Mouse (Mus musculus): ENCODE data around the gene Zer1.
"Not testable (repeated sequence)": the region's sequence is repeated elsewhere in the genome, so short reads cannot be mapped to it uniquely, and the experiment has no call there.

Zer1 gene

DNA sequence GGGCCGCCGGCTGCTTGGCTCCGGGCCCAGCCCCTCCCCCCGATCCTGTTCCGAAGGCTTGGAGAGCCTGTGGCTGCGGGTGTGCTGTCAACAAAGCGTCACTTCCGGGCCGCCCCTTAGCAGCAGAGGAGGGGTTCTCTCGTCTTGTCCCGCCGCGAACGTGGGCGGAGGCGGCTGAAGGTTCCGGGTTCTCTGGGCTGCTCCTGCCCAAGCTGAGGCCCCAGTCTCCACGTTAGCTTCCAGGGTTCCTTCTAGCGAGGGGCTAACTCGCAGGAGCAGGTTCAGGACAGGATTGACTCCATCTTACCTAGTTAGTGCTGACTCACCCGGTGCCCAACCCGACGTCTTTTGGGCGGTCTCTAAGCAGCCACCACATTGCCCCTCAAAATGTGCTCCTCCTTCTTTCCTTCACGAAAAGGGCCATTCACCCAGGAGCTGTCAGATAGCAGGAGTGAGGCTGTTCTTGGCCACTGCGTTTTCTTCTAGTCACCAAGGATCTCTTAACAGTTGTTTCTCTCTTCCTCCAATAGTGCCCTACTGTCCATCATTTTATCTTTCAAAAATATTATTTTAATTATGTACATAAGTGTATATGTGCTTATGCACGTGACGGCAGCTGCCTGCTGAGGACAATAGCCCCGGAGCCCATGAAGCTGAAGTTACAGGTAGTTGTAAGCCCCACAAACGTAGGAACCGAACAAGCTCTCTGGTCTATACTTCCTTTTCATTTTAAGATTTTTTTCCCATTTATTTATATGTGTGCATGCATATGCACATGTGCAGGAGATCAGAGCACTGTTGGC, at the start of gene Zer1:
Zer1 (minus strand) TSS at position 114 of the 803 bp plus-strand sequence.
- peak; percentile 92 to 97 for DNase-seq (ENCODE audit: low spot score in 2 of 2)

DNA sequence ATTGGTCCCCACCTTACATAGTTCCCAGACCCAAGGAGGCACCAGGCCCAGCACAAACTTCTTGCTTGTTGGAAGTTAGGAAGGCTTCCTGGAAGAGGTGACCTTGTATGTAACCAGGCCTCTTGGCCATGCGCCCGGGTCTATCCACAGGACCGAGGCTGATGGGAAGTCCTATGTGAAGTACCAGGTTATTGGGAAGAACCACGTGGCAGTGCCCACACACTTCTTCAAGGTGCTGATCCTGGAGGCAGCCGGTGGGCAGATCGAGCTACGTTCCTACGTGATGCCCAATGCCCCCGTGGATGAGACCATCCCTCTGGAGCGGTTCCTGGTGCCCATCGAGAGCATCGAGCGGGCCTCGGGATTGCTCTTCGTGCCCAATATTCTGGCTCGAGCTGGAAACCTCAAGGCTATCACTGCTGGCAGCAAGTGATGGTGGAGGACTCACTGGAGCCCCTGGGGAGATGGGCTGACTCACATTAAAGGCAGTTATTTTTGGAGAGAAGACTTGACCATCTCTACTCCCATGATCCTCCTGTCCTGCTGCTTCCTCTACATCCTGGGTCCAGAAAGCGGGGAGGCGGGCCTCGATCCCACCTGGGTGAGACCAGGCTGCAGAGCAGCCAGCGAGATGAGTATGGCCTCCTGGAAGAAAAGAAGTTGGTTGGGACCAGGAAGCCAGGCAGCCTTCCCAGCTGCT, 49.3 kb upstream of the Zer1 start:
- DNase-seq (ENCODE audit: low spot score in 2 of 2): no peak

DNA sequence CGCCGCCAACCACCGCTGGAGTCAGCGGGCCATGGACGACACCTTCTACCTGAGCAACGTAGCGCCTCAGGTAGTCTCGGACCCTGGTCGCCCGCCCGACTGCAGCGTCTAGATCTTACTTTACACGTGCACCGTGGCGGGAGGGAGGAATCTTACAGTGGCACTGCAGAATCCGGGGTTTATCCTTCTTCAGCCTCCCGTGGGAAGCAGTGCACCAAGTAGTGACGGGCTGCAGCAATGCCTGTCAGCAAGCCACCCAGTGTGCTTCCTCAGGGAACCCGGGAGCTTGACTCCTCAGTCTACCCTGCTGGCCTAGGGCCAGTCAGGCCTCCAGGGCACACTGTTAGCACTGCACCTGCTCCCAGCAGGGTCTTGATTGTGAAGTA, 47.6 kb upstream of the Zer1 start:
- no peak for DNase-seq (ENCODE audit: low spot score in 2 of 2)

DNA sequence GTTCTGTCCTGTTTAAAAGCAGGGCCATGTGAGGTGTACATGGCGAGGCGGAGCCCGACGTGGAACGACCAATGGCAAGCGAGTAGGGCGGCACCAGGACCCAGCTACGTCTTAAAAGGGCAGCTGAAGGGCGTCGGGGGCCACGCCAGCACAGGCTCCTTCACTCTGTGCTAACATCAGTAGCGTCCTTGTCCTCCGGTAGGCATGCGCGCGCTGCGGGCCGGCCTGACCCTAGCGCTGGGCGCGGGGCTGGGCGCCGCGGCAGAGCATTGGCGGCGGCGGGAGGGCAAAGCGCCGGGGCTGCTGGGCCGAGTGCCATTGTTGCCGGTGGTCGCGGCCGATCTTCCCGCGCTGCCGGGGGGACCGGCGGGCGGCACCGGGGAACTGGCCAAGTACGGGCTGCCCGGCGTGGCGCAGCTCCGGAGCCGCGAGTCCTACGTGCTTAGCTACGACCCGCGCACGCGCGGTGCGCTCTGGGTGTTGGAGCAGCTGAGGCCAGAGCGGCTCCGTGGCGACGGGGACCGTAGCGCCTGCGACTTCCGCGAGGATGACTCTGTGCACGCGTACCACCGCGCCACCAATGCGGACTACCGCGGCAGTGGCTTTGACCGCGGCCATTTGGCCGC, 47.1 kb upstream of the Zer1 start, which contains the start of gene Endog:
Endog (plus strand) TSS at position 123 of the 626 bp plus-strand sequence.
- DNase-seq (ENCODE audit: low spot score in 2 of 2): peak; percentile 63 to 84

DNA sequence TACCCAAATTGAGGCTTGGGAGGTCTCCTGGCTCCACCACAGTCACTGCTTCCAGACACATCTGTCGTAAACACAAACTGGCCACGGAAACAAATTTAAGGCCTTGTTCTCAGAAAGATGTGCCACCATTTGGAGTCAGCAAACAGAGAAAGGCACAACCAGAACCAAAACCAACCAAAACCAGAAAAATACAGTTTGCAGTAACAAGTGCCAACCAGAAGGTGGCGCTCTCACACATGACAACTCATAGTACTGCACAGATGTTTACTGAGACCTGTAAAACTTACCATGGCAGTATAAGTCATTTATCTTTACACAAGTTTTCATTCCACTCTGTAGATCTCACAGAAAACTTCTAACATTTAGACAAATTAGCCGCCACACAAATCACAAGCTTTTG, 42.3 kb upstream of the Zer1 start:
- no peak for DNase-seq (ENCODE audit: low spot score in 2 of 2)

DNA sequence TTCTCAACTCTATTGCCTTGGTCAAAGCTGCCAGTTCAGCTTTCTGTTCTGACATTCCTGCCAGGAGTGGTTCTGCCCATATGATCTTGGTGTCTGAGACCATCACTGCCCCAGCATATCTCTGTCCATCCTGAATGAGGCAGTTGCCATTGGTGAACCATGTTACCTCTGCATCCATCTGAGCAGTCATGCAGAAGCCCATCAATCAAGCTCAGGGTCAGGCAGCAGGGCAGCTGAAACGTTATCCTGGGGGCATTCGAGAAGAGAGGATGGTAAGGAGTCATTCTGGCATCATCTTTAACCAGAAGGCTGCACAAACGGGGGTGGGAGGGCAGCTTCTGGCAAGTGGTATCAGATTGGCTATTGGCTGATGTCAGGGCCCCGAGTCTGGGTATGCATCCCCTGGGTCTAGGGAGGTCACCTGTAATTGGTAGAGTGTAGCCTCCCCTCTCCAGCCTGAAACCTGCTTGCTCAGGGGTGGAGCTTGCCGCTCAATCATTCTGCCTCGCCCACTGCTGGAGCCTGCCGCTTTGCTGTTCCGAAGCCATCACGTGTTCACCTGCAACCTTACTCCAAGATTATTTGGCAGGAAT, 40.1 kb upstream of the Zer1 start:
- no peak for DNase-seq (ENCODE audit: low spot score in 2 of 2)

DNA sequence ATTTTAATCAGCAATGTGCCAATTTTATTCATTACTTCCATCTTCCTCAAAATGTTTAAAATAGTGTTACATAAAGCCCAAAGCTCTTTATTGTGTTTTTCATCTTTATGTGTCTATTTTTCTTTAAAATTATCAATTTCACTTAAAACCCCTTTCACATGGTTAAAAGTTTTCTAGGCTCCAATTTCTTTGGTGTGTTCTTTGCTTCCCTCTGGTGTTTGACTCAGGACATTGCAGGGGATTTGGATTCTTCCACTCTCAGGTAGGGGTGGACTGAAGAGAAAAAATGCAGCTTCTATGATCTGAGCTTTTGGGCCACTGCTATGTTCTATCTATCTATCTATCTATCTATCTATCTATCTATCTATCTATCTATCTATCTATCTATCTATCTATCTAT, 37.4 kb upstream of the Zer1 start:
- DNase-seq (ENCODE audit: low spot score in 2 of 2): peak in 1 of 2 experiments; percentile 42

DNA sequence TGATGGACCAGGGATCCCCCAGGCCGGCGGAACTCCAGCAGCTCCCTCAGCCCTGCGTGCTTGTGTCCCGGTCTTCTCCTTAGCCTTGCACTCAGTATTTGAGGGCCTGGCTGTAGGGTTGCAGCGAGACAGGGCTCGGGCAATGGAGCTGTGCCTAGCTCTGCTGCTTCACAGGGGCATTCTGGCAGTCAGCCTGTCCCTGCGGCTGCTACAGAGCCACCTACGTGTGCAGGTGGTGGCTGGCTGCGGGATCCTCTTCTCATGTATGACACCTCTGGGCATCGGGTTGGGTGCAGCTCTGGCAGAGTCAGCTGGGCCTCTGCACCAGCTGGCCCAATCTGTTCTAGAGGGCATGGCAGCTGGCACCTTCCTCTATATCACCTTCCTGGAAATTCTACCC, 35.5 kb upstream of the Zer1 start:
- not testable (repeated sequence) for DNase-seq (ENCODE audit: low spot score in 2 of 2)

DNA sequence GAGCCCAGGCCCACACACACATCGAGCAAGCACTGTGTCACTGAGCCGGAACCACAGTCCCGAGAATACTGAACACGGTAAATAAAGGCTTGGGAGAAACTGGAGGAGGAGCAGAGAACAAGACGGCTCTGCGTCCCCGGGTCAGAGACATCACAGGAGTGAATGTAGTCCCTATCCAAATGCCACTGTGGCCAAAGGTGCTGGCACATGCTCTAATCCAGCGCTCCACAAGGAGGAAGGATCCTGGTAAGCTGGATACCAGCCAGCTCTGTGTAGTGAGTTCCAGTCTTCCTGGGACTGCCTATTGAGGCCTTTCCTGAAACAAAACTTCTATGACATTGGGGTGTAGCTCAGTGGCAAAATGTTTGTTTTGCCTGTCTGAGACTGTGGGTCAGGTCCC, 28.2 kb upstream of the Zer1 start:
- no peak for DNase-seq (ENCODE audit: low spot score in 2 of 2)

DNA sequence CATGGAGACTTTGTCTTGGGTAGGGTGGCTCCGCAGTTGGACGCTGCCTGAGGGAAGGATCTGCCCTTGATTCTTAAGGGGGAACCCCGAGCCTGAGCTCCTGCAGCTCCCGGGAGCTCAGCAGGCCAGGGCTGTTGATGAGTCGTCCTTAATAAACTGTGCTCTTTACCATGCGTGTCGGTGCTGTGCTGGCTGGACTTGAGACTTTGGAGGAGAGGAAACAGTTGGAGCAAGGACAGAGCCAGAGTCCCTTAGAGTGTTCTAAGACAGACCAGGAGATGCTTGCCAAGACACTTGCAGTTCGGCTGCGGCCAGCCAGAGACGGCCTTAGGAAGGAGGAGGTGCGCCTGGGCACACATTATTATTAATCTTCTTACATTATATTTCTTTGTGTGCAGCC, 27.5 kb upstream of the Zer1 start:
- DNase-seq (ENCODE audit: low spot score in 2 of 2): no peak

DNA sequence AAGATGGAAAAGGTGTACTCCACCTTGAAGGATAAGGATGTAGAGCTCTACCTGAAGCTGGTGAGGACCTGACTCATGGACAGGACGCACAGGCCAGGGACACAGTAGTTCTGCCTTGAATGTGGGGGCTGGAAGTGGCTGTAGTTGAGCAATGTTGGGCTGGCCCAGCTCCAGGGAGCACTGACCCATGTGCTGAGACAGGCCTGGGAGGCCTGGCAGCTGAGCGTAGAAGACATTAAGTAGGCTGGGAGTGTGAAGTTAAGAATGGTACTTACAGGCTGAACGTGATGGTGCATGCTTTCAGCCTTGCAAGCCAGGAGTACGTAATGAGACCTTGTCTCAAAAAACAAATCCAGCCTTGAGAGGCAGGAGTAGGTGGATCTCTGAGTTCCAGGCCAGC, 23.1 kb upstream of the Zer1 start:
- DNase-seq (ENCODE audit: low spot score in 2 of 2): no peak

DNA sequence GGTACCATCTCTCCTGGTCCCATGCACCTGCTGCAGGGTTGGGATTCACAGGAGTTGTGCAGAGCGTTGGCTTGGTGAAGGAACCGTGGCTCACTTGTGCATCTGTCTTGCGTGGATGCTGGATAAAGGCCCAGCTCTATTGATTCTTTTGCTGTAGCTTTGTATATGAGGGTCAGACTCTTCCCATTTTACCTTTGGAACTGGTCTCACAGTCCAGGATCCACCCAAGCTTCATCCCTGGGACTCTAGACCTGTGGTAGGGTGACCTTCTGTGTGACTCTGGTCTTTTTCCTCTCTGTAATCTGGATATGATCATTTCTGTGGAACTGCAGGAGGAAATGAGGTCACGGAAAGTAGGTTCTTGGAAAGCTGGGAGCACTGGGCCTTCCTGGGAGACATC, 20.1 kb upstream of the Zer1 start:
- no peak for DNase-seq (ENCODE audit: low spot score in 2 of 2)

DNA sequence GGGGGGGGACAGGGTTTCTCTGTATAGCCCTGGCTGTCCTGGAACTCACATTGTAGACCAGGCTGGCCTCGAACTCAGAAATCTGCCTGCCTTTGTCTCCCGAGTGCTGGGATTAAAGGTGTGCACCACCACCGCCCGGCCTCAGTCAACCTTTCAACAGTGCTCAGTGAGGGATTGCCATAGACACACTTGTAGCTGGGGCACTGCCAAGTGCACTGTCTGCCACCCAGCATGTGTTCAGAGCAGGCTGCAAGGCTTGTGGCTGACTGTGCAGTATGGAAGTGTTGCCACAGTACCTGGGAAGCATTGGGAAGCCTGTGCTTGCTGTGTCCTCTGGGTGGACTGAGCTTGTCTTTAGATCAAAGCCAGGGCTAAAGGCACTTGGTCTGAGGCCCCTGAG, 15.6 kb upstream of the Zer1 start:
- DNase-seq (ENCODE audit: low spot score in 2 of 2): not testable (repeated sequence)

DNA sequence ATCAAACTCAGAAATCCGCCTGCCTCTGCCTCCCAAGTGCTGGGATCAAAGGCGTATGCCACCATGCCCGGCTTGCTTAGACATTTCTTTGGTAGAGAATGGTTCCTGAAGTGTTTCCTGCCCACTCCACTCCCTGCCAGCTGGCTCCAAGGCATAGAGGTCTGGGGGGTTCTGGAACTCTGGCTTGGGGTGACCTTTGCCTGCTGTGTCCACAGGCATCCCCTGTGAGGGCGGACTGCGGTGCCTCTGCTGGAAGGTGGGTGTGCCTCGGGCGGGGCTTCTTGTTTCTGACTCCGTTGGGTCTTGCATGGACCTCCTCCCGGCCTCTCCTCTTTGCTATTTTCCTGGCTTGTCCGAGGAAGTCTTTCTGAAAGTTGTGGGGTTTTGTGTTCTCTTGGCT, 12.1 kb upstream of the Zer1 start:
- DNase-seq (ENCODE audit: low spot score in 2 of 2): no peak

DNA sequence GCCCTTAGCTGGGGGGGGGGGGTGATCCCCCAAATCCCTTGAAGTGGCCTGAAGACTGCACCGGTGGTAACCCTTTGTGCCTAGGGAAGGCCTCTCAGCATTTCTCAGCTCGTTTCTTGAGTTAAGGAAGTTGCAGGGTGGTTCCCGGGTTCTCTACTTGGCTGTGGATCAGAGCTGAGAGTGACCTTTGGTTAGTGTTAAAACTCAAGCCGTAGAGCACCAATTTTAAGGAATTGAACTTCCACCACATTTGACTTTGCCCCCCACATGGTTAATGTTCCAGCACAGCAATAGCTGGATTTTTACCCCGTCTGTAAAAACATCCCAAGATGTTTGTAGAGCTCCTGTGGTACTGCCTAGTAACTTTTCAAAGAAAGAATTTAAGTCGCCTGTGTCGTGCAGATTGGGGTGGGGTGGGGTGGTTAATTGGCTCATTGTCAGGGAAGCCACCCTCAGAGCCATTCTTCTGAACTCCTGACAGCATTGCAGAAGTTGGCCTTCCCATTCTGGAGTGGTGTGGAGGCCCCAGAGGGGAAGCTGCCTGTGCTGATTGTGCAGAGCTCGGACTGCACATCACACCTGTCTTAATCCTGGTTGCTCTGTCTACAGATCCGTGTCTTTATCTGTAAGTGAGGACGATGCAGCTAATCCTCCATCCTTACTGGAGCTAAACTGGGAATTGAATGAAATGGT, 10.7 kb upstream of the Zer1 start:
- no peak for DNase-seq (ENCODE audit: low spot score in 2 of 2)

DNA sequence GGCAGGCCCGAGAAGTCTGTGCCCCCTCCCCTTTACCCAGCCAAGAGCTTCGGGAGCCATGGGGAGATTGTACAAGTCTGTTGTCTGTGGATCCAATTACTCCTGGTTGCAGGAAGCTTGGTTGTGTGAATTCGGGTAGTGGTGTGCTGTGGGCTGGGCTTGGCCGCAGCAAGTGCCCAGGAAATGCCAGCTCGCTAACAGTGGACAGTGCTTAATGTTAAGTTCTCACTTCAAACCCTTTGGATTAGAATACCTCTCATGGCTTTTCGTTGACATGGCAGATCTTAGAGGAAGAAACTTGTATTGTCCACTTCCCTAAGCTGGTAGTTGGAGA, 10.0 kb upstream of the Zer1 start:
- DNase-seq (ENCODE audit: low spot score in 2 of 2): peak in 1 of 2 experiments; percentile 46

DNA sequence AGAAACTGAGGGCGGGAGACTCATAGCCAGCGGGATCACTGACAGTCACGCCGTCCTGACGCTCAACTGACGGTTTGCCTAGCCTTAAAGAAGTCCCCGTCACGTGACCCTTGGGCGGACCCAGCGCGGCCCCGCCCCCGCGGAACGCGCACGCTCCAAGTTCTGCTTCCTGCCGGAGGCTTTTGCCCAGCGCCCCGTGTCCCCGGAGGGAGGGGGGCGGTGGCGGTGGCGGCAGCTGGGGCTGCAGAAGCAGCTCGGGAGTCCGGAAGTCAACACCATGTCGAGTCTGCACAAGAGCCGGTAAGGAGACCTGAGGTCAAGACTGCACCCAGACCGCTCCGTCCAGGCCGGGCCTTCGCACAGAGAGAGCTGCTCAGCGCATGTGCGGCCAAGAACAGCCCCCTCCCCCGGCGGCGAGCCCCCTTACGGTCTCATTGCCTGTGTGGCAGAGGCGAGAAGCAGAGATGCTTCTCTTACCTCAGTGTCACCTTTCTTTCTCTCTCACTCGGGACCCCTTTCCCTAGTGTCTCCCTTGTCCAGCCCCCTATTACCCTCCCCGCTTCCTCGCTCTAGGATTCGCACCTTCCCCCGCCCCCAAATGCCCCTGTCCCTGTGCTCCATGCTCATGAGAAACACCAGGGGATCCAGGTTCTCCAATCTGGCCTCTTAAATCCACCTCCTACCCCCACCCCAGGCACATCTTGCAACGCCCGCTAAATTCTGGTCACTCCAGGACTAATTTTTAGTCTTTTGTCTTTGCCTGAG, 9.4 kb upstream of the Zer1 start, which contains the start of gene Tbc1d13:
Tbc1d13 (plus strand) TSS at position 134 of the 765 bp plus-strand sequence.
- peak; percentile 98 for DNase-seq (ENCODE audit: low spot score in 2 of 2)

DNA sequence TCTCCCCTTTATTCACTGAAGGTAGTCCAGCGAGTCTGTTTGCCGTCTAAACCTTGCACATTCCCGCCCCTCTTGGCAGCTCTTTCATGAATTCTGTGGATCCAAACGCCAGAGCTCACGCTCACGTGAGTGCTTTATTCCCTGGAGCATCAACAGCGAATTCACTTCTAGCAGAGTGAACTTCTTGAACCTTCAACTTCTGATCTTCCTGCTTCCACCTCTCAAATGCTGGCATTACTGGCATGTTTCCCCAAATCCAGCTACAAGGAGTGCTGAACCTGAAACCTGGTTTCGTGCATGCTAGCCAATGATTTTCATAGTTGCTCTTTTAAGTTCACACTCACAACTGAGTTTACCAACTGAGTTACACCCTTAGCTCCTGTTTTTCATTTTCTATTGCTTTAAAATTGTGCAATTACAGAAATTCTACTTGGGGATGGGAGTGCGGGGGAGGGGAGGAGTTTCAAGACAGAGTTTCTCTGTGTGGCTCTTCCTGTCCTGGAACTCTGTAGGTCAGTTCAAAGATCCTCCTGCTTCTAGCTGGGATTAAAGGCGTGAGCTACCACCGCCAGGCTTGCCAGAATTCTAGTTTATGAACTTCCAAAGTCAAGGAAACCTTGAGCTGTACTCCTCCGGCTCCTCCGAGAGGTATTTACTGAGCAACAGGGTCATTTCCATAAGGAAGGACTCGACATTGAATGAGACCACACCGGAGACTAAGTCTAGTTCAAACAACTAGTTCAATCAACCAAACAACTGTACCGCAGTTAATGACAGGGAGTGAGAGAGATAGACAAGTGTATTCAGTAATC, 8.6 kb upstream of the Zer1 start:
- DNase-seq (ENCODE audit: low spot score in 2 of 2): peak in 1 of 2 experiments; percentile 40

DNA sequence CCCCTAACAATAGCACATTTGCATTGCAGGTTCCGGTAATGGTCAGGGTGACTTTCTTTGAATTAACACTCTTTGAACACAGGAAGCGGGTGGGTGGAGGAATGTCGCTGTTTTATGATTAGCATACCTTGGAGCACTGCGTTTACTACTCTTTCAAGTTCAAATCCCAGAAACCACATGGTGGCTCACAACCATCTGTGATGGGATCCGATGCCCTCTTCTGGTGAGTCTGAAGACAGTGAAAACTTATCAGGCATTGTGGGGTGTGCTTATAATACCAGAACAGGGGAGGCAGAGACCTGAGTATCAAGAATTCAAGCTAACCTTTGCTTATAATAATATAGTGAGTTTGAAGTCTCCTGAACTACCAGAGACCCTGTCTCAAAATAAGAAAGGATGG, 6.9 kb upstream of the Zer1 start:
- not testable (repeated sequence) for DNase-seq (ENCODE audit: low spot score in 2 of 2)

DNA sequence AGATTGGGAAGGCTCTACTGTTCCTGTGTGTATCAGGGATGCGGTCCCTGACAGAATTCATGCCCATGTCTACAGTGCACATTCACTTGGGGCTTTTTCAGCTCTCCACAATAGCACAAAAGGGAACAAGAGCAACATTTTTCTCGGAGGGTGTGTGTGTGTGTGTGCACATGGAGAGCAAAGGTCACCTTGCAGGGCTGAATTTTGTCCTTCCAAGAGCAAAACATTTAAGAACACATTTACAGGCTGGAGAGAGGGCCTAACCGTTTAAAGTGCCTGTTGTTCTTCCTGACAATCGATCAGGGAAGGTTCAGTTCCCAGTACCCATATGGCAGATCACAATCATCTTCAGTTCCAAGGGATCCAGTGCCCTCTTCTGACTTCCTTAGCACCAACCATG, 5.8 kb upstream of the Zer1 start:
- no peak for DNase-seq (ENCODE audit: low spot score in 2 of 2)
